Mouse (Mus musculus) lung, postnatal 25 days (tissue): ENCODE data around the gene Hmox1.

Source experiments
- DNase-seq: peaks from one replicate; pipeline ENCODE4 v3.0.0; 2022; ENCODE audit warnings: low spot score

Hmox1 gene

GRCm38 (mm10) chr8:75093399-75094156 is at the start of gene Hmox1:
Gene Hmox1, plus strand, starts transcription at chr8:75093621.
- peak; percentile 96 for DNase-seq

- no peak for DNase-seq
Observed at GRCm38 (mm10) chr8:75046303-75046702, 47.1 kb upstream of the Hmox1 start.

GRCm38 (mm10) chr8:75047784-75048183 is 45.6 kb upstream of the Hmox1 start:
- DNase-seq: no peak

- DNase-seq: no peak
Observed at GRCm38 (mm10) chr8:75053342-75053741, 40.1 kb upstream of the Hmox1 start.

GRCm38 (mm10) chr8:75055673-75056072 is 37.7 kb upstream of the Hmox1 start:
- no peak for DNase-seq

- no peak for DNase-seq
Observed at GRCm38 (mm10) chr8:75060022-75060421, 33.4 kb upstream of the Hmox1 start.

GRCm38 (mm10) chr8:75060815-75061214 is 32.6 kb upstream of the Hmox1 start:
- no peak for DNase-seq

- no peak for DNase-seq
Observed at GRCm38 (mm10) chr8:75063290-75063689, 30.1 kb upstream of the Hmox1 start.

- DNase-seq: no peak
Observed at GRCm38 (mm10) chr8:75064790-75065189, 28.6 kb upstream of the Hmox1 start.

- DNase-seq: no peak
Observed at GRCm38 (mm10) chr8:75067287-75067686, 26.1 kb upstream of the Hmox1 start.

GRCm38 (mm10) chr8:75070297-75070696 is 23.1 kb upstream of the Hmox1 start:
- DNase-seq: no peak

- DNase-seq: peak; percentile 86
Observed at GRCm38 (mm10) chr8:75071627-75072346, 21.6 kb upstream of the Hmox1 start.

GRCm38 (mm10) chr8:75074876-75075275 is 18.5 kb upstream of the Hmox1 start:
- DNase-seq: no peak

GRCm38 (mm10) chr8:75078215-75078614 is 15.2 kb upstream of the Hmox1 start:
- DNase-seq: no peak

- no peak for DNase-seq
Observed at GRCm38 (mm10) chr8:75078851-75079250, 14.6 kb upstream of the Hmox1 start.

GRCm38 (mm10) chr8:75081364-75082040 is 11.9 kb upstream of the Hmox1 start:
- no peak for DNase-seq

- DNase-seq: no peak
Observed at GRCm38 (mm10) chr8:75082181-75082805, 11.1 kb upstream of the Hmox1 start.

- DNase-seq: peak; percentile 95
Observed at GRCm38 (mm10) chr8:75083846-75084245, 9.6 kb upstream of the Hmox1 start.

- no peak for DNase-seq
Observed at GRCm38 (mm10) chr8:75084382-75085064, 8.9 kb upstream of the Hmox1 start.

- DNase-seq: peak; percentile 54
Observed at GRCm38 (mm10) chr8:75086002-75086401, 7.4 kb upstream of the Hmox1 start.

- DNase-seq: no peak
Observed at GRCm38 (mm10) chr8:75087127-75087526, 6.3 kb upstream of the Hmox1 start.
